Mouse (Mus musculus): ENCODE measurements at regions not wholly inside any gene's neighbourhood (a gene's known extent, or its start where the extent isn't known, plus 50 kb on each side); places are given as distances from the start of the nearest gene placed in this dataset.

- Histone ChIP-seq H3K4me3 (ENCODE audit: low read depth, low read length) (no peak overlapping the region), H3K27ac (ENCODE audit: low read depth, low read length) (no peak overlapping the region), H3K4me2 (replicated peaks; ENCODE audit: low read depth, low read length) (no peak overlapping the region), H3K27me3 (ENCODE audit: control insufficient read depth, insufficient read depth, low read length) (no peaks in the 10 kb centered on the region), H3K9me3 (ENCODE audit: control insufficient read depth, low read length) (no peaks in the 10 kb centered on the region), H3K36me3 (ENCODE audit: control insufficient read depth, insufficient read depth, low read length) (no peaks in the 10 kb centered on the region), H3K9ac (ENCODE audit: low read depth, low read length) (no peak overlapping the region), H3K4me1 (replicated peaks; ENCODE audit: control insufficient read depth, insufficient read depth, low read length) (no peaks in the 10 kb centered on the region)
- ATAC-seq (ENCODE audit: low FRiP score), result no peak
- peak; percentile 72 for DNase-seq (ENCODE audit: low spot score)
- WGBS, result 33% methylated on average over 3 of the region's 3 CpGs
These were observed 316.1 kb upstream of the Adam34 start for GRCm38 (mm10) chr8:44025926-44026325.

DNA sequence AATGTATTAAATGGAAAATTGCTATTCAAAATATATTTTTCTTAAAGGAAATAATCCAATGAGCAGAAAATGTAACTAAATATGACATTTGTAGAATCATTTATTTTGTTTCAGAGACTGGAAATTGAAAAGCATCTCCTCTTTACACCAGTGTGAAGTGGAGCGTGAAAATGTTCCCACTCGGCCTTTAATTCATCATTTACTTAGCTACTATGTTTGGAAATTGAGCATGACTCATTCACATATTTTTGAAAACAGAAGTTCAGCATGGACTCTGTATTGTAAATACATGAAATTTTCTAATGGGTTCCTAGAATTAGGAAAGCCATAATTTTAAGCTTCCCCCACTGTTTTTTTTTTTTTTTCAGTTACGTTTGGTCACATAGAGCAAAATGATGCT, 314.2 kb upstream of the Adam34 start:
- DNase-seq (ENCODE audit: low spot score) (no peak), ATAC-seq (ENCODE audit: low FRiP score) (no peak)
- Histone ChIP-seq H3K27ac (ENCODE audit: low read depth, low read length) (no peak overlapping the region), H3K9me3 (ENCODE audit: control insufficient read depth, low read length) (no peaks in the 10 kb centered on the region), H3K4me2 (replicated peaks; ENCODE audit: low read depth, low read length) (no peak overlapping the region), H3K4me1 (replicated peaks; ENCODE audit: control insufficient read depth, insufficient read depth, low read length) (no peaks in the 10 kb centered on the region), H3K27me3 (ENCODE audit: control insufficient read depth, insufficient read depth, low read length) (no peaks in the 10 kb centered on the region), H3K36me3 (ENCODE audit: control insufficient read depth, insufficient read depth, low read length) (no peaks in the 10 kb centered on the region), H3K9ac (ENCODE audit: low read depth, low read length) (no peak overlapping the region), H3K4me3 (ENCODE audit: low read depth, low read length) (no peak overlapping the region)
- WGBS, result 86% methylated on average over 3 of the region's 3 CpGs
